Mouse (Mus musculus) liver, postnatal 0 days (tissue): ENCODE data around the gene Olfr17. TPM values are rescaled to one million over a fixed set of nuclear protein-coding genes. Genes with fewer than 3 reads are reported as not detected.

Experiments
- polyA plus RNA-seq: library from polyadenylated mRNA; unstranded; fragments of >200 nt; fragmentation: Nextera tagmentation; extraction: Ambion mirVana; gene quantifications from 2 replicates; pipeline ENCODE4 v1.2.1, GENCODE M21; 2015

Gene Olfr17
- polyA plus RNA-seq, 1 experiment from 2014 or later, result not detected

Other genes with a start within 250 kb of the Olfr17 start
- not detected in 2 replicates for gene Olfr703, start 249.9 kb upstream of the Olfr17 start, polyA plus RNA-seq
- not detected in 2 replicates for gene Olfr704, start 230.0 kb upstream of the Olfr17 start, polyA plus RNA-seq
- not detected in 2 replicates for gene Olfr705, start 216.3 kb upstream of the Olfr17 start, polyA plus RNA-seq
- not detected in 2 replicates for gene Olfr706, start 205.1 kb upstream of the Olfr17 start, polyA plus RNA-seq
- gene Olfr707, start 192.0 kb upstream of the Olfr17 start, polyA plus RNA-seq, result not detected in 2 replicates
- not detected in 2 replicates for gene Olfr1532-ps1, start 185.2 kb upstream of the Olfr17 start, polyA plus RNA-seq
- gene Olfr709-ps1, start 161.0 kb upstream of the Olfr17 start, polyA plus RNA-seq, result not detected in 2 replicates
- not detected in 2 replicates for gene Olfr710, start 144.9 kb upstream of the Olfr17 start, polyA plus RNA-seq
- gene Olfr6, start 129.3 kb upstream of the Olfr17 start, polyA plus RNA-seq, result not detected in 2 replicates
- gene Olfr711, start 117.8 kb upstream of the Olfr17 start, polyA plus RNA-seq, result not detected in 2 replicates
- not detected in 2 replicates for gene Olfr2, start 87.1 kb upstream of the Olfr17 start, polyA plus RNA-seq
- gene Olfr713, start 62.0 kb upstream of the Olfr17 start, polyA plus RNA-seq, result not detected in 2 replicates
- not detected in 2 replicates for gene Olfr714, start 22.2 kb upstream of the Olfr17 start, polyA plus RNA-seq
- not detected in 2 replicates for gene Olfr715b, start 17.1 kb downstream of the Olfr17 start, polyA plus RNA-seq
- gene Olfr715, start 37.9 kb downstream of the Olfr17 start, polyA plus RNA-seq, result not detected in 2 replicates
- gene Olfr716, start 45.1 kb downstream of the Olfr17 start, polyA plus RNA-seq, result not detected in 2 replicates
- not detected in 2 replicates for gene Nlrp14, start 73.8 kb downstream of the Olfr17 start, polyA plus RNA-seq
- gene Rbmxl2, start 116.2 kb downstream of the Olfr17 start, polyA plus RNA-seq, result not detected in 2 replicates